Mouse (Mus musculus) inflammation-experienced regulatory T-cells (primary cell): ENCODE data around the gene Srsf10. TPM values are rescaled to one million over a fixed set of nuclear protein-coding genes. Genes with fewer than 3 reads are reported as not detected.

Experiments used
- polyA plus RNA-seq, 2 experiments: library from polyadenylated mRNA; unstranded; fragments of 100-300 nt; shearing (Covaris generic); gene quantifications; one replicate each; pipeline ENCODE4 v1.2.1; 2017

The Srsf10 gene
- polyA plus RNA-seq: 100 to 1,000 TPM; 116 to 134 TPM

GRCm38 (mm10) chr4:135855536-135856222 is at the start of gene Srsf10:
Gene Srsf10 (plus strand): TSS chr4:135855747.

GRCm38 (mm10) chr4:135873526-135874202 is 18.1 kb downstream of the Srsf10 start, which contains the start of gene Pnrc2:
Gene Pnrc2 (minus strand): TSS chr4:135873850.

GRCm38 (mm10) chr4:135895071-135895571 is 39.6 kb downstream of the Srsf10 start, which contains the start of gene Cnr2:
Gene Cnr2 (plus strand): TSS chr4:135895394.

Other genes starting within 250 kb of the Srsf10 start
- under 1 TPM in 1 of 2 experiments, not detected in 1; 0.48 TPM for gene Ifnlr1, start 169.5 kb upstream of the Srsf10 start, polyA plus RNA-seq
- under 1 TPM in 1 of 2 experiments, not detected in 1; 0.22 TPM for gene Il22ra1, start 127.6 kb upstream of the Srsf10 start, polyA plus RNA-seq
- gene Myom3, start 96.0 kb upstream of the Srsf10 start, polyA plus RNA-seq: 1 to 10 TPM in 1 of 2 experiments, not detected in 1; 1.1 TPM
- 100 to 1,000 TPM; 194 to 197 TPM for gene Pnrc2, start 18.1 kb downstream of the Srsf10 start, polyA plus RNA-seq
- gene Cnr2, start 39.6 kb downstream of the Srsf10 start, polyA plus RNA-seq: 10 to 100 TPM; 13.2 to 14.8 TPM
- 100 to 1,000 TPM in 1 of 2 experiments, 10 to 100 TPM in 1; 74.6 to 101 TPM for gene Fuca1, start 65.0 kb downstream of the Srsf10 start, polyA plus RNA-seq
- 10 to 100 TPM; 69.9 to 82.9 TPM for gene Hmgcl, start 90.7 kb downstream of the Srsf10 start, polyA plus RNA-seq
- gene Gale, start 108.0 kb downstream of the Srsf10 start, polyA plus RNA-seq: 10 to 100 TPM; 20.6 to 40.7 TPM
- gene Lypla2, start 116.9 kb downstream of the Srsf10 start, polyA plus RNA-seq: 100 to 1,000 TPM; 306 to 344 TPM
- gene Pithd1, start 131.5 kb downstream of the Srsf10 start, polyA plus RNA-seq: 10 to 100 TPM; 68.2 to 78.0 TPM
- gene Eloa, start 166.0 kb downstream of the Srsf10 start, polyA plus RNA-seq: 10 to 100 TPM; 61.6 to 61.8 TPM
- gene Rpl11, start 197.7 kb downstream of the Srsf10 start, polyA plus RNA-seq: 100 to 1,000 TPM; 254 to 257 TPM